Mouse (Mus musculus): ENCODE measurements at regions not wholly inside any gene's neighbourhood (a gene's known extent, or its start where the extent isn't known, plus 50 kb on each side); places are given as distances from the start of the nearest gene placed in this dataset.

- no peak overlapping the region for H3K27ac ChIP-seq (ENCODE audit: insufficient read depth, low read depth, low read length)
- 22% methylated on average over 5 of the region's 5 CpGs for WGBS
- H3K27me3 ChIP-seq (ENCODE audit: control insufficient read depth, insufficient read depth, low read length): no peaks in the 10 kb centered on the region
- TF ChIP-seq POLR2A (IDR thresholded peaks at IDR 0.05; ENCODE audit: low read depth, low read length): no peak
- no peak for TF ChIP-seq CTCF (IDR thresholded peaks at IDR 0.05; ENCODE audit: extremely low read depth, insufficient read length, insufficient replicate concordance, low read depth, low read length)
- no peaks in the 10 kb centered on the region for H3K36me3 ChIP-seq (ENCODE audit: control insufficient read depth, insufficient read depth, low read length)
- no peak overlapping the region for H3K4me3 ChIP-seq (ENCODE audit: low read depth, low read length)
- peaks cover 9% of the 10 kb centered on the region; the same call in 1 of the 2 replicates for H3K4me1 ChIP-seq (ENCODE audit: control insufficient read depth, insufficient read depth, insufficient read length, low read length)
These were observed 134.8 kb downstream of the Gm9817 start for GRCm38 (mm10) chr13:45213116-45213834.

GRCm38 (mm10) chr13:45218251-45218650 is 139.8 kb downstream of the Gm9817 start:
- WGBS: 83% methylated on average over 4 of the region's 4 CpGs
- TF ChIP-seq CTCF (IDR thresholded peaks at IDR 0.05; ENCODE audit: extremely low read depth, insufficient read length, insufficient replicate concordance, low read depth, low read length): no peak
- no peak for TF ChIP-seq POLR2A (IDR thresholded peaks at IDR 0.05; ENCODE audit: low read depth, low read length)
- Histone ChIP-seq H3K27me3 (ENCODE audit: control insufficient read depth, insufficient read depth, low read length) (no peaks in the 10 kb centered on the region), H3K36me3 (ENCODE audit: control insufficient read depth, insufficient read depth, low read length) (no peaks in the 10 kb centered on the region), H3K27ac (ENCODE audit: insufficient read depth, low read depth, low read length) (no peak overlapping the region), H3K4me1 (ENCODE audit: control insufficient read depth, insufficient read depth, insufficient read length, low read length) (no peaks in the 10 kb centered on the region; the same call in 1 of the 2 replicates), H3K4me3 (ENCODE audit: low read depth, low read length) (no peak overlapping the region)

- TF ChIP-seq CTCF (IDR thresholded peaks at IDR 0.05; ENCODE audit: extremely low read depth, insufficient read length, insufficient replicate concordance, low read depth, low read length) (no peak), POLR2A (IDR thresholded peaks at IDR 0.05; ENCODE audit: low read depth, low read length) (no peak)
- no peak overlapping the region for H3K4me3 ChIP-seq (ENCODE audit: low read depth, low read length)
- H3K27ac ChIP-seq (ENCODE audit: insufficient read depth, low read depth, low read length): no peak overlapping the region
- no peaks in the 10 kb centered on the region for H3K36me3 ChIP-seq (ENCODE audit: control insufficient read depth, insufficient read depth, low read length)
- no peaks in the 10 kb centered on the region for H3K27me3 ChIP-seq (ENCODE audit: control insufficient read depth, insufficient read depth, low read length)
- H3K4me1 ChIP-seq (ENCODE audit: control insufficient read depth, insufficient read depth, insufficient read length, low read length): no peaks in the 10 kb centered on the region
- WGBS: 87% methylated on average over 3 of the region's 3 CpGs
These were observed 141.2 kb downstream of the Gm9817 start for GRCm38 (mm10) chr13:45219671-45220070.

DNA sequence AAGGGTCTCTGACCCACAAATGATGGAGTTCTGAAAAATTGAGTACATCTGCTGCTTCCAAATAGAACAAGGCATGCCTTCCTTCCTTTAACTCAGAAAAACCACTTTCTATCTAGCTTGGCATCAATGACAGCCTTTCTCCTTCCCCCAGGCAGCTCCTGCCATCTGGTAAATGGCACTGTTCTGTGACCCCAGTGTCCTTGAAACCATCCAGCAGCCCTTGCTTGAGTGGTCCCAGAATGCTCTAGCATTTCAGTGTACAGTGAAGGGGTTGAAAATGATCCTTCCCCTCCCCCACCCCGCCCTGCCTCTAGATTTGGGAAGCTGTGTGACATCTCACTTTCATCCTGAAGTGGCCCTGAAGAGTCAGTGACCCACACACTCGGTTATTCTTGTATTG is 152.3 kb downstream of the Gm9817 start:
- WGBS: 64% methylated on average over 2 of the region's 2 CpGs
- no peaks in the 10 kb centered on the region for H3K36me3 ChIP-seq (ENCODE audit: control insufficient read depth, insufficient read depth, low read length)
- TF ChIP-seq CTCF (IDR thresholded peaks at IDR 0.05; ENCODE audit: extremely low read depth, insufficient read length, insufficient replicate concordance, low read depth, low read length) (no peak), POLR2A (IDR thresholded peaks at IDR 0.05; ENCODE audit: low read depth, low read length) (no peak)

DNA sequence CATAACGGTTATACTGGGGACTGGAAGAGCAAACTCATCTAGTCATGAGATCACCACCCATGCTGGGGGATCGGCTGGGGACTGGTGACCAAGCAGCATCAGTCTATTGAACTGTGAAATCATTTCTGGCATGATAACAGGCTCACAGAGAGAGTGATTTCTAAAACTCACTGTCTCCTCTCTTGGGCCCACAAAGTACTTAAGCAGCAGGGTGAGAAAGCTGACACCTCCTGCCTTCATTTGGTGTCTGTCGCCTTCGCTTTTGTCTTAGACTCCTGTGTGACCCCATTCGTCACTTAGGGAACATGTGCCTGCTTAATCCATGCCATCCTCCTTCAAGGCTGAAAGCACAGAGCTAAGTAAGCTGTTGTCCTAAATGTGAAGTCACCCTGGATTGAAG is 154.3 kb upstream of the Mylip start:
- Histone ChIP-seq H3K27ac (ENCODE audit: insufficient read depth, low read depth, low read length) (no peak overlapping the region), H3K4me3 (ENCODE audit: low read depth, low read length) (no peak overlapping the region), H3K27me3 (ENCODE audit: control insufficient read depth, insufficient read depth, low read length) (no peaks in the 10 kb centered on the region), H3K4me1 (ENCODE audit: control insufficient read depth, insufficient read depth, insufficient read length, low read length) (peaks cover 8% of the 10 kb centered on the region; the same call in 1 of the 2 replicates), H3K36me3 (ENCODE audit: control insufficient read depth, insufficient read depth, low read length) (no peaks in the 10 kb centered on the region)
- WGBS: 86% methylated on average over 5 of the region's 5 CpGs
- TF ChIP-seq CTCF (IDR thresholded peaks at IDR 0.05; ENCODE audit: extremely low read depth, insufficient read length, insufficient replicate concordance, low read depth, low read length) (no peak), POLR2A (IDR thresholded peaks at IDR 0.05; ENCODE audit: low read depth, low read length) (no peak)

More for the DNA sequence above, 152.3 kb downstream of the Gm9817 start:
- no peak overlapping the region for H3K27ac ChIP-seq (ENCODE audit: insufficient read depth, low read depth, low read length)
- no peaks in the 10 kb centered on the region for H3K27me3 ChIP-seq (ENCODE audit: control insufficient read depth, insufficient read depth, low read length)
- H3K4me3 ChIP-seq (ENCODE audit: low read depth, low read length): no peak overlapping the region
- H3K4me1 ChIP-seq (ENCODE audit: control insufficient read depth, insufficient read depth, insufficient read length, low read length): no peaks in the 10 kb centered on the region

GRCm38 (mm10) chr13:45238258-45238657 is 151.3 kb upstream of the Mylip start:
- TF ChIP-seq CTCF (IDR thresholded peaks at IDR 0.05; ENCODE audit: extremely low read depth, insufficient read length, insufficient replicate concordance, low read depth, low read length) (no peak), POLR2A (IDR thresholded peaks at IDR 0.05; ENCODE audit: low read depth, low read length) (no peak)
- WGBS: 37% methylated on average over 7 of the region's 7 CpGs
- Histone ChIP-seq H3K27me3 (ENCODE audit: control insufficient read depth, insufficient read depth, low read length) (no peaks in the 10 kb centered on the region), H3K36me3 (ENCODE audit: control insufficient read depth, insufficient read depth, low read length) (no peaks in the 10 kb centered on the region), H3K4me3 (ENCODE audit: low read depth, low read length) (no peak overlapping the region), H3K4me1 (ENCODE audit: control insufficient read depth, insufficient read depth, insufficient read length, low read length) (peaks cover 8% of the 10 kb centered on the region; the same call in 1 of the 2 replicates), H3K27ac (ENCODE audit: insufficient read depth, low read depth, low read length) (no peak overlapping the region)

DNA sequence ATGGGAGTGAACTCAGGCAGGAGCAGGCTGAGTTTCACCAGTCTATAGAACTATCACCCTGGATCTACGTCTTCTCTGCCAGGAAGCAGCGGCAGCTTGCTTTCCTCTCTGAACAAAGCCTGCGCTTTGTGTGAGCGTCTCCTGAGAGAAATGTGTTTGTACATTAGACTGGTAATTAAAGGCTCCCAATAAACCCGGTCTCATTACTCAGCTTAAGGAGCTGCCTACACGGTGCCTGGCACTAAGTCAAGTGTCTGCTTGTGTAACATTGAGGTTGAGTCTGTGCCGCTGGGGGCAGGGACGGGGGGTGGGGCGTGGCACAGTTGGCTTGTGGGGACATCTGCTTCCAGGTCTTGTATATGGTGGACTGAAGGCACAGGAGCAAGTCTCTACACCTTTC is 150.4 kb upstream of the Mylip start:
- WGBS: 15% methylated on average over 9 of the region's 9 CpGs
- Histone ChIP-seq H3K4me1 (ENCODE audit: control insufficient read depth, insufficient read depth, insufficient read length, low read length) (peaks cover 8% of the 10 kb centered on the region; the same call in 1 of the 2 replicates), H3K36me3 (ENCODE audit: control insufficient read depth, insufficient read depth, low read length) (no peaks in the 10 kb centered on the region), H3K27ac (ENCODE audit: insufficient read depth, low read depth, low read length) (no peak overlapping the region), H3K27me3 (ENCODE audit: control insufficient read depth, insufficient read depth, low read length) (no peaks in the 10 kb centered on the region), H3K4me3 (ENCODE audit: low read depth, low read length) (no peak overlapping the region)
- no peak for TF ChIP-seq POLR2A (IDR thresholded peaks at IDR 0.05; ENCODE audit: low read depth, low read length)

All from small intestine, adult 2 months (tissue).